Mouse (Mus musculus): ENCODE measurements around the gene Iqgap2.

The Iqgap2 gene

GRCm38 (mm10) chr13:95647248-95647647, 244.5 kb downstream of the Iqgap2 start:
- no peak for DNase-seq

- DNase-seq: no peak
These were observed 245.0 kb downstream of the Iqgap2 start for GRCm38 (mm10) chr13:95646687-95647111.

- no peak for DNase-seq
These were observed 248.0 kb downstream of the Iqgap2 start for GRCm38 (mm10) chr13:95643740-95644139.

GRCm38 (mm10) chr13:95641061-95641986, 250.4 kb downstream of the Iqgap2 start:
- DNase-seq: peak in 1 of 2 experiments; percentile 4

GRCm38 (mm10) chr13:95640408-95640807, 251.3 kb downstream of the Iqgap2 start:
- peak; percentile 47 to 51 for DNase-seq

- DNase-seq: peak; percentile 65 to 70
These were observed 252.2 kb downstream of the Iqgap2 start for GRCm38 (mm10) chr13:95639336-95640116.

GRCm38 (mm10) chr13:95638894-95639293, 252.8 kb downstream of the Iqgap2 start:
- peak; percentile 20 to 40 for DNase-seq

- DNase-seq: no peak
These were observed 254.0 kb downstream of the Iqgap2 start for GRCm38 (mm10) chr13:95637737-95638136.

GRCm38 (mm10) chr13:95635301-95635700, 256.4 kb downstream of the Iqgap2 start:
- no peak for DNase-seq

GRCm38 (mm10) chr13:95634451-95634850, 257.3 kb downstream of the Iqgap2 start:
- no peak for DNase-seq

- DNase-seq: no peak
These were observed 258.3 kb downstream of the Iqgap2 start for GRCm38 (mm10) chr13:95633384-95633783.

- DNase-seq: no peak
These were observed 259.6 kb downstream of the Iqgap2 start for GRCm38 (mm10) chr13:95632144-95632543.

GRCm38 (mm10) chr13:95630747-95631146, 261.0 kb downstream of the Iqgap2 start:
- DNase-seq: no peak

- DNase-seq: no peak
These were observed 262.0 kb downstream of the Iqgap2 start for GRCm38 (mm10) chr13:95629751-95630150.

- DNase-seq: no peak
These were observed 265.0 kb downstream of the Iqgap2 start for GRCm38 (mm10) chr13:95626696-95627095.

GRCm38 (mm10) chr13:95623042-95623441, 268.7 kb downstream of the Iqgap2 start:
- DNase-seq: no peak

- no peak for DNase-seq
These were observed 270.2 kb downstream of the Iqgap2 start for GRCm38 (mm10) chr13:95621563-95621962.

- DNase-seq: peak; percentile 27 to 32
These were observed 272.9 kb downstream of the Iqgap2 start for GRCm38 (mm10) chr13:95618859-95619258.

- peak; percentile 86 to 87 for DNase-seq
These were observed 273.4 kb downstream of the Iqgap2 start, which contains the start of gene F2r for GRCm38 (mm10) chr13:95618309-95618712. Gene F2r, minus strand, starts transcription at chr13:95618487.

GRCm38 (mm10) chr13:95617671-95618171, 274.0 kb downstream of the Iqgap2 start:
- DNase-seq: peak; percentile 36 to 42

GRCm38 (mm10) chr13:95617082-95617670, 274.5 kb downstream of the Iqgap2 start:
- no peak for DNase-seq

GRCm38 (mm10) chr13:95616512-95616911, 275.2 kb downstream of the Iqgap2 start:
- no peak for DNase-seq

GRCm38 (mm10) chr13:95614757-95615156, 277.0 kb downstream of the Iqgap2 start:
- DNase-seq: no peak

Data from cerebellum, postnatal 10 days (tissue).